Mouse (Mus musculus) erythroblast, embryonic 14.5 days (primary cell): ENCODE results near the gene Gm45808.

Experiments used
- GATA1 ChIP-seq: IDR thresholded peaks from 2 replicates; pipeline ENCODE4 v1.6.1; 2012; ENCODE audit warnings: low read length, inconsistent platforms, mixed read lengths
- TAL1 ChIP-seq: IDR thresholded peaks from 3 replicates; pipeline ENCODE4 v1.6.1; 2012; ENCODE audit warnings: low read length, inconsistent platforms, mixed read lengths

DNA sequence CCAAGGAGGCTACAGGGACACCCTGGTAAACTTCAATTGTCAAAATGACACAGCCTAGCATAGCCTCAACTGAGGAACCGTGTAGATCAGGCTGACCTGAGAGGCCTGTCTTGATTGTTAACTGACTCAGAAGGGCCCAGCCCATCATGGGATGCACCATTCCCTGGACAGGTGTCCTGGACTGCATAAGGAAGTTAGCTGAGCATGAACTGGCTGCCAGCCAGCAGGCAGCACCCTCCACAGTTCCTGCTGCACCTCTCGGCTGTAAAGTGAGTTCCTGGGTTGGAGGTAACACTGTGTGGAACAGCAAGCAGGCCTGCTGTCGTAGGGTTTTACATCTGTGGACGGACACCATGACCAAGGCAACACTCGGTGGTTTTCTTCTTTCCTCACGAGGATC lies 21.0 kb upstream of the Gm45808 start:
- TF ChIP-seq TAL1 (no peak), GATA1 (no peak)
